8 mouse cellular contexts compared by ENCODE assay signal in genomic region chr8:83458222-83458621, GRCm38 (mm10). TPM values are rescaled to one million over a fixed set of nuclear protein-coding genes. Genes with fewer than 3 reads are reported as not detected.
DNase-seq lines count a peak whose midpoint lies in the region; ATAC-seq and TF ChIP-seq lines count a peak whose summit lies in the region.

TSS of gene Scoc (minus strand) at chr8:83458391.

- no peak for DNase-seq in neural tube, embryonic 11.5 days (ENCODE audit: low spot score)
- no peak for DNase-seq in neural tube, embryonic 10.5 days (ENCODE audit: extremely low spot score, low spot score)
- no peak for DNase-seq in gastrocnemius, adult 8-10 months (ENCODE audit: low spot score in 2 of 2)
- DNase-seq in hindbrain, postnatal 0 days (ENCODE audit: low spot score) = no peak
- DNase-seq in limb, embryonic 10.5 days (ENCODE audit: low spot score) = no peak
- DNase-seq in right cerebral cortex, postnatal 10 days (ENCODE audit: low spot score in 2 of 2) = no peak
- no peak for DNase-seq in cerebellum, adult 9-10 months

- no peaks in the 10 kb centered on the region for H3K4me1 ChIP-seq in neural tube, embryonic 11.5 days (ENCODE audit: control insufficient read depth, insufficient read depth, low read length)
- no peaks in the 10 kb centered on the region for H3K4me1 ChIP-seq in hindbrain, postnatal 0 days (ENCODE audit: insufficient read depth, low read length)
- H3K4me1 ChIP-seq in limb, embryonic 10.5 days = no peaks in the 10 kb centered on the region

- 83% methylated on average over 14 of the region's 14 CpGs for WGBS in neural tube, embryonic 11.5 days
- WGBS in hindbrain, postnatal 0 days = 78% methylated on average over 14 of the region's 14 CpGs
- WGBS in limb, embryonic 10.5 days = 88% methylated on average over 14 of the region's 14 CpGs

- no peak within 1 kb of the TSS for H3K4me3 ChIP-seq in neural tube, embryonic 11.5 days (ENCODE audit: low read depth, low read length)
- H3K4me3 ChIP-seq in hindbrain, postnatal 0 days (ENCODE audit: low read length) = no peak within 1 kb of the TSS
- no peak within 1 kb of the TSS for H3K4me3 ChIP-seq in limb, embryonic 10.5 days

- TF ChIP-seq CTCF in hindbrain, postnatal 0 days (IDR thresholded peaks at IDR 0.05; ENCODE audit: low read depth) = no peak

- H3K27ac ChIP-seq in neural tube, embryonic 11.5 days (ENCODE audit: low read depth, low read length) = no peak within 1 kb of the TSS
- no peak within 1 kb of the TSS for H3K27ac ChIP-seq in hindbrain, postnatal 0 days
- H3K27ac ChIP-seq in limb, embryonic 10.5 days = no peak within 1 kb of the TSS

- ATAC-seq in neural tube, embryonic 11.5 days (ENCODE audit: insufficient read depth, low FRiP score, low TSS enrichment) = no peak
- ATAC-seq in hindbrain, postnatal 0 days = no peak
- no peak for ATAC-seq in monocyte, adult 5-6 weeks (replicated peaks; ENCODE audit: insufficient number of reproducible peaks, low FRiP score, low TSS enrichment, poor library complexity, severe bottlenecking)

- H3K27me3 ChIP-seq in neural tube, embryonic 11.5 days (ENCODE audit: control insufficient read depth, insufficient read depth, low read length) = no peaks in the 10 kb centered on the region
- no peaks in the 10 kb centered on the region for H3K27me3 ChIP-seq in hindbrain, postnatal 0 days (ENCODE audit: insufficient read depth, low read length)
- no peaks in the 10 kb centered on the region for H3K27me3 ChIP-seq in limb, embryonic 10.5 days (ENCODE audit: low read depth, poor library complexity, severe bottlenecking)

- no peak within 1 kb of the TSS for H3K4me2 ChIP-seq in neural tube, embryonic 11.5 days (ENCODE audit: low read depth)
- no peak within 1 kb of the TSS for H3K4me2 ChIP-seq in hindbrain, postnatal 0 days (ENCODE audit: low read depth, low read length)

- H3K9ac ChIP-seq in neural tube, embryonic 11.5 days (ENCODE audit: low read length) = no peak within 1 kb of the TSS
- no peak within 1 kb of the TSS for H3K9ac ChIP-seq in hindbrain, postnatal 0 days (replicated peaks; ENCODE audit: low read length)

- H3K9me3 ChIP-seq in neural tube, embryonic 11.5 days (ENCODE audit: control insufficient read depth, low read length) = no peaks in the 10 kb centered on the region
- peaks cover 6% of the 10 kb centered on the region; the same call in 1 of the 2 replicates for H3K9me3 ChIP-seq in hindbrain, postnatal 0 days (ENCODE audit: low read length)
- H3K9me3 ChIP-seq in limb, embryonic 10.5 days (replicated peaks) = no peaks in the 10 kb centered on the region

- H3K36me3 ChIP-seq in neural tube, embryonic 11.5 days (ENCODE audit: control insufficient read depth, insufficient read depth, low read length) = no peaks in the 10 kb centered on the region
- no peaks in the 10 kb centered on the region for H3K36me3 ChIP-seq in hindbrain, postnatal 0 days (ENCODE audit: insufficient read depth, low read length)
- H3K36me3 ChIP-seq in limb, embryonic 10.5 days = no peaks in the 10 kb centered on the region

RNA-seq across cellular contexts. Expression of gene Scoc, which starts in this region (rescaled TPM):
- polyA plus RNA-seq in neural tube, embryonic 11.5 days (2014; fragmentation: Nextera tagmentation; extraction: Ambion mirVana) = 166 and 168 TPM in 2 replicates
- total RNA-seq in gastrocnemius, adult 8-10 months (2022) = 10 to 100 TPM; 49.1 to 54.1 (median 51.7) TPM
- 179 and 224 TPM in 2 replicates for total RNA-seq in hindbrain, postnatal 0 days (2014; rRNA removed)
- 441 TPM in 2 replicates for polyA plus RNA-seq in hindbrain, postnatal 0 days (2015; fragmentation: Nextera tagmentation; extraction: Ambion mirVana)
- 97.0 and 97.6 TPM in 2 replicates for polyA plus RNA-seq in limb, embryonic 10.5 days (2016; fragmentation: Nextera tagmentation; extraction: Ambion mirVana)
- 9.6 to 22.6 TPM (median 21.2 TPM) in 3 replicates for total RNA-seq in monocyte, adult 5-6 weeks (2017)
